Mouse (Mus musculus) embryonic facial prominence, embryonic 14.5 days (tissue): ENCODE measurements around the gene Slc35e2. TPM values are rescaled to one million over a fixed set of nuclear protein-coding genes. Genes with fewer than 3 reads are reported as not detected.

Experiments
- ATAC-seq: fragments of 200-750 bp; cut with Nextera tagmentation; 2 replicates; pipeline ENCODE4 v1.8.0; 2017; ENCODE audit warnings: low read depth, moderate number of reproducible peaks, moderate TSS enrichment
- DNase-seq: peaks from one replicate; pipeline ENCODE4 v3.0.0-alpha.2; 2015; ENCODE audit warnings: low spot score
- H3K27ac ChIP-seq: fragments of 300-500 bp; sonication (generic); replicated peaks from 2 replicates; pipeline ENCODE4 v1.5.1; 2014; ENCODE audit warnings: low read depth, mild to moderate bottlenecking, low read length, moderate library complexity
- H3K27me3 ChIP-seq: fragments of 300-500 bp; sonication (generic); replicated peaks from 2 replicates; pipeline ENCODE4 v1.6.1; 2014; ENCODE audit warnings: low read length; ENCODE audit not compliant: control insufficient read depth, insufficient read depth
- H3K36me3 ChIP-seq: fragments of 300-500 bp; sonication (generic); 2 replicates; pipeline ENCODE4 v1.6.1; 2014; ENCODE audit warnings: low read length, mixed read lengths; ENCODE audit not compliant: control insufficient read depth, insufficient read depth
- H3K4me1 ChIP-seq: fragments of 300-500 bp; sonication (generic); 2 replicates; pipeline ENCODE4 v1.6.1; 2014; ENCODE audit warnings: antibody characterized with exemption, low read length; ENCODE audit not compliant: control insufficient read depth, insufficient read depth
- H3K4me2 ChIP-seq: fragments of 300-500 bp; sonication (generic); 2 replicates; pipeline ENCODE4 v1.6.1; 2014; ENCODE audit warnings: low read depth, mild to moderate bottlenecking, low read length, moderate library complexity, mixed read lengths
- H3K4me3 ChIP-seq: fragments of 300-500 bp; sonication (generic); 2 replicates; pipeline ENCODE4 v1.5.1; 2014; ENCODE audit warnings: low read depth, mild to moderate bottlenecking, low read length
- H3K9ac ChIP-seq: fragments of 300-500 bp; sonication (generic); 2 replicates; pipeline ENCODE4 v1.6.1; 2014; ENCODE audit warnings: low read depth, mild to moderate bottlenecking, low read length, moderate library complexity, mixed read lengths
- H3K9me3 ChIP-seq: fragments of 300-500 bp; sonication (generic); 2 replicates; pipeline ENCODE4 v1.6.1; 2016; ENCODE audit warnings: low read length; ENCODE audit not compliant: control insufficient read depth
- WGBS: fragments of 180-500 bp; shearing (Covaris S2); extraction: QIAGEN DNeasy Blood & Tissue Kit; methylation state at CpG from one replicate; pipeline ENCODE4 v1.1.7; 2014; 5-methylcytosine and 5-hydroxymethylcytosine counted together
- polyA plus RNA-seq: library from polyadenylated mRNA; unstranded; fragments of >200 nt; fragmentation: Nextera tagmentation; extraction: Ambion mirVana; gene quantifications from 2 replicates; pipeline ENCODE4 v1.2.1, GENCODE M21; 2014

Gene Slc35e2
- polyA plus RNA-seq, 1 experiment from 2014 or later = 9.2 TPM

GRCm38 (mm10) chr4:155589356-155589755 lies 11.9 kb upstream of the Slc35e2 start:
- Histone ChIP-seq H3K27ac (no peak overlapping the region), H3K9ac (no peak overlapping the region), H3K27me3 (no peaks in the 10 kb centered on the region), H3K4me3 (no peak overlapping the region), H3K4me2 (no peak overlapping the region), H3K9me3 (no peaks in the 10 kb centered on the region), H3K36me3 (peaks cover 67% of the 10 kb centered on the region), H3K4me1 (no peaks in the 10 kb centered on the region)
- DNase-seq = no peak
- 97% methylated on average over 5 of the region's 5 CpGs for WGBS
- no peak for ATAC-seq

DNA sequence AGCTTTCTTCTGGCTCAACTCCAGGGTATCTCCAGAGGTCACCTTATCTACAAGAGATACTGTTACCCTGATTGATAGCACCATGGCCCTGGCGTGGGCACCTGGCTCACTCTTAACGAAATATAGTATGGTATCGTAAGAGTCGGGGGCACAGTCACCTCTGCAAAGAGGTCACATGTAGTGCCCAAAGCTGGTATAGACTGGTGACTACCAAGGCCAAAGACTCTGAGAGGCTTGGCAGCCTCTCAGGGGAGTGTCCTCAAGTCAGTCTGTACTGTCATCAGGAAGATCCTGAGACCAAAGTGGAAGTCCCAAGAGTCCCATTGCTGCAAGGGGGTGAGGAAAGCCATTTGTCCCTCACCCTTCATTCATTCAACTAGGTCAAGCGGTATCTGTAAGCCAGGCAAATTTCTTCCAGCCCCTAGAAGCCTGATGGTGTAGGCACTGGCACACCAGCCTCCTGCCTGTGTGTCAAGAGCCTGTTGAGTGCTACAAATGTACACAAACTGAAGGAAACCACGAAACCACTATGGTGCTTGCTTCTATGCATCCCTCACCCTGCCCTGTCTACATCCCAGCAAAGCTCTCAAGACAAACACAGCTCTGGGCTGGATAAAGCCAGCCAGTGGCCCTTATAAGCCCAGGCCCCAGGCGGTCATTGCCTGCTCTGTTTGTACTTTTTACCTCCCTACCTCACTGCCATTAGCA lies 10.1 kb upstream of the Slc35e2 start:
- DNase-seq = no peak
- H3K27ac ChIP-seq = no peak overlapping the region
- peaks cover 49% of the 10 kb centered on the region for H3K36me3 ChIP-seq
- no peak for ATAC-seq
- WGBS = 83% methylated on average over 7 of the region's 7 CpGs
- no peak overlapping the region for H3K4me2 ChIP-seq
- H3K4me1 ChIP-seq = no peaks in the 10 kb centered on the region
- H3K4me3 ChIP-seq = no peak overlapping the region
- no peak overlapping the region for H3K9ac ChIP-seq
- H3K27me3 ChIP-seq = no peaks in the 10 kb centered on the region
- no peaks in the 10 kb centered on the region for H3K9me3 ChIP-seq

- Histone ChIP-seq H3K4me2 (no peak overlapping the region), H3K9ac (no peak overlapping the region), H3K27me3 (no peaks in the 10 kb centered on the region), H3K4me3 (no peak overlapping the region), H3K36me3 (peaks cover 23% of the 10 kb centered on the region), H3K9me3 (no peaks in the 10 kb centered on the region), H3K27ac (no peak overlapping the region), H3K4me1 (no peaks in the 10 kb centered on the region)
- no peak for DNase-seq
- no peak for ATAC-seq
- 40% methylated on average over 1 of the region's 1 CpGs for WGBS
Observed at GRCm38 (mm10) chr4:155593780-155594179, 7.4 kb upstream of the Slc35e2 start.

DNA sequence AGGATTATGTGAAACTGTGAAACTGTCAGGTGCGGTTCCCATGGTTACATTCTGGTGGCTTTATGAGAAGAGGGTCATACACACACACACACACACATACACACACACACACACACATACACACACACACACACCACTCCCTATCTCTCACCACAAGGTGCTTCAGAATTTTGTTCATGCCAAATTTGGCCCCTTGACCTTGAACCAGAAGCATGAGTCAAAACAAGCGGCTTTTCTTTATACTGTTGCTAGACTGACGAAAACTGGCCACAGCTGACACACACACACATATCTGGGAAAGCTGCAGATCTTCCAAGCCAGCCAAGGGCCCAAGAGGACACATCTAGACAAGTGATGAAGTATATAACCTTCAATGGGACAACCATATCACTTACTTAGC lies 5.4 kb upstream of the Slc35e2 start:
- 0 out of 2 replicates have a peak, but pooled peaks cover 4% of the 10 kb centered on the region for H3K36me3 ChIP-seq
- H3K4me3 ChIP-seq = no peak overlapping the region
- no peak overlapping the region for H3K9ac ChIP-seq
- WGBS = 77% methylated on average over 3 of the region's 3 CpGs
- DNase-seq = no peak
- H3K9me3 ChIP-seq = no peaks in the 10 kb centered on the region
- 0 out of 2 replicates have a peak, but pooled peaks cover 4% of the 10 kb centered on the region for H3K4me1 ChIP-seq
- no peaks in the 10 kb centered on the region for H3K27me3 ChIP-seq
- no peak for ATAC-seq
- H3K4me2 ChIP-seq = no peak overlapping the region
- H3K27ac ChIP-seq = no peak overlapping the region

DNA sequence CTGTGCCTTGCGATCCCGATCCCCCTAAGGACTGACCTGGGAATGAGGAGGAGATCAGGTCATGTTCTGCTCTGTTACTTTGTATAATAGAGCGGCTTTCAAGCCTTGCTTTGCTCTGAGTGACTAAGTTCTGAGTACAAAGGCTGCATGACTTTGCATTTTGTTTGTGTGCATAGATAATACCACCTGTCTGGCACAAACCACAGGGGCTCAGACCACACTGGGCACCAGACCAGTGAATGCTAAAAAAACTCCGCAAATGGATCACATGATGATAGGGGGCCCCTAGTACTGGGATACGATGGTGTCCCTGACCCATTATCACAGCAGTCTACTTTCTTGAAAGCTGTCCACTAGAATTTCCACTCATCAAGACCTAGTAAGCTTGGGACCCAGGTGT lies 4.6 kb upstream of the Slc35e2 start:
- no peaks in the 10 kb centered on the region for H3K36me3 ChIP-seq
- 0 out of 2 replicates have a peak, but pooled peaks cover 4% of the 10 kb centered on the region for H3K4me1 ChIP-seq
- 83% methylated on average over 5 of the region's 5 CpGs for WGBS
- no peak overlapping the region for H3K4me3 ChIP-seq
- no peaks in the 10 kb centered on the region for H3K9me3 ChIP-seq
- DNase-seq (no peak), ATAC-seq (no peak)
- no peaks in the 10 kb centered on the region for H3K27me3 ChIP-seq
- H3K4me2 ChIP-seq = no peak overlapping the region
- no peak overlapping the region for H3K27ac ChIP-seq
- H3K9ac ChIP-seq = no peak overlapping the region

- Histone ChIP-seq H3K27me3 (no peaks in the 10 kb centered on the region), H3K9ac (no peak overlapping the region), H3K4me3 (no peak overlapping the region), H3K36me3 (peaks cover 8% of the 10 kb centered on the region; the same call in 1 of the 2 replicates), H3K27ac (no peak overlapping the region), H3K4me2 (no peak overlapping the region), H3K4me1 (peaks cover 11% of the 10 kb centered on the region), H3K9me3 (no peaks in the 10 kb centered on the region)
- DNase-seq (no peak), ATAC-seq (no peak)
- WGBS = 23% methylated on average over 19 of the region's 20 CpGs
Observed at GRCm38 (mm10) chr4:155598536-155598935, 2.7 kb upstream of the Slc35e2 start.

- Histone ChIP-seq H3K27me3 (no peaks in the 10 kb centered on the region), H3K36me3 (peaks cover 14% of the 10 kb centered on the region; the same call in 1 of the 2 replicates), H3K4me2 (peak overlapping the region; percentile 72), H3K9ac (peak overlapping the region; percentile 95), H3K4me1 (peaks cover 11% of the 10 kb centered on the region), H3K9me3 (no peaks in the 10 kb centered on the region), H3K27ac (peak overlapping the region; percentile 99; the same call in 1 of the 2 replicates), H3K4me3 (peak overlapping the region; percentile 91)
- no peak for ATAC-seq
- no peak for DNase-seq
- WGBS = 80% methylated on average over 11 of the region's 11 CpGs
Observed at GRCm38 (mm10) chr4:155599901-155600825, 1.1 kb upstream of the Slc35e2 start.

DNA sequence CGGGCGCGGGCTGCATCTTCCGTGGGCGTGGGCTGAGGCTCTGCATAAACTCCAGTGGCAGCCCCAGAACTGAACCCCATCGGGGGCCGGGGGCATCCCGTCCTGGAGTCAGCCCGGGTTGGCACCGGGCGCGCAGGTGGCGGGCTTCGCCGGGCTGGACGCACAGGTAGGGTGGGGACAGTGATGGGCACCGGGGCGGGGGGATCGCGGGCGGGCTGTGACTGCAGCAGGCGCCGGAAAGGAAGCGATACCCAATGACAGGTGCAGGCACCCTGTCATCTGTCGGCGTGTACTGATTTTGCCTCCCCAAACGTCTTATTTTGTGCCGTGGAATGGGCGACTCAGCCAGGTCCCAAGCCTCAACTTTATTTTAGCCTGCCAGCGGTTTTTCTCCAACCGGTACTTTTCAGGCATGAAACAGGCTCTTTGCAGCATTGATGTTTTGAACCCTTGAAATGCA lies 811 bp downstream of the Slc35e2 start:
- H3K36me3 ChIP-seq = peaks cover 26% of the 10 kb centered on the region; the same call in 1 of the 2 replicates
- no peaks in the 10 kb centered on the region for H3K27me3 ChIP-seq
- 1% methylated on average over 10 of the region's 31 CpGs for WGBS
- H3K9ac ChIP-seq = peak overlapping the region; percentile 95
- peak overlapping the region; percentile 99 for H3K27ac ChIP-seq
- peak overlapping the region; percentile 72 for H3K4me2 ChIP-seq
- ATAC-seq = peak; percentile 23; the same call in 1 of the 2 replicates
- H3K4me1 ChIP-seq = peaks cover 11% of the 10 kb centered on the region
- no peaks in the 10 kb centered on the region for H3K9me3 ChIP-seq
- peak overlapping the region; percentile 91 for H3K4me3 ChIP-seq
- DNase-seq = peak; percentile 42
